Mouse (Mus musculus): ENCODE measurements around the gene Gsg1l.

The Gsg1l gene

GRCm38 (mm10) chr7:126053618-126054017 is 28.6 kb downstream of the Gsg1l start:
- no peak for TF ChIP-seq GATA4 (IDR thresholded peaks at IDR 0.05; ENCODE audit: insufficient replicate concordance, low read length)

GRCm38 (mm10) chr7:126051910-126052309 is 30.3 kb downstream of the Gsg1l start:
- TF ChIP-seq GATA4 (IDR thresholded peaks at IDR 0.05; ENCODE audit: insufficient replicate concordance, low read length), result no peak

- no peak for TF ChIP-seq GATA4 (IDR thresholded peaks at IDR 0.05; ENCODE audit: insufficient replicate concordance, low read length)
Observed at GRCm38 (mm10) chr7:126045077-126045476, 37.1 kb downstream of the Gsg1l start.

- TF ChIP-seq GATA4 (IDR thresholded peaks at IDR 0.05; ENCODE audit: insufficient replicate concordance, low read length), result no peak
Observed at GRCm38 (mm10) chr7:126042306-126042705, 39.9 kb downstream of the Gsg1l start.

GRCm38 (mm10) chr7:126040794-126041526 is 41.3 kb downstream of the Gsg1l start:
- no peak for TF ChIP-seq GATA4 (IDR thresholded peaks at IDR 0.05; ENCODE audit: insufficient replicate concordance, low read length)

- TF ChIP-seq GATA4 (IDR thresholded peaks at IDR 0.05; ENCODE audit: insufficient replicate concordance, low read length), result no peak
Observed at GRCm38 (mm10) chr7:126039847-126040246, 42.4 kb downstream of the Gsg1l start.

- no peak for TF ChIP-seq GATA4 (IDR thresholded peaks at IDR 0.05; ENCODE audit: insufficient replicate concordance, low read length)
Observed at GRCm38 (mm10) chr7:126039247-126039835, 42.9 kb downstream of the Gsg1l start.

- no peak for TF ChIP-seq GATA4 (IDR thresholded peaks at IDR 0.05; ENCODE audit: insufficient replicate concordance, low read length)
Observed at GRCm38 (mm10) chr7:126038366-126039246, 43.6 kb downstream of the Gsg1l start.

- no peak for TF ChIP-seq GATA4 (IDR thresholded peaks at IDR 0.05; ENCODE audit: insufficient replicate concordance, low read length)
Observed at GRCm38 (mm10) chr7:126035332-126035731, 46.9 kb downstream of the Gsg1l start.

- no peak for TF ChIP-seq GATA4 (IDR thresholded peaks at IDR 0.05; ENCODE audit: insufficient replicate concordance, low read length)
Observed at GRCm38 (mm10) chr7:126032776-126033209, 49.4 kb downstream of the Gsg1l start.

- no peak for TF ChIP-seq GATA4 (IDR thresholded peaks at IDR 0.05; ENCODE audit: insufficient replicate concordance, low read length)
Observed at GRCm38 (mm10) chr7:126032365-126032755, 49.9 kb downstream of the Gsg1l start.

GRCm38 (mm10) chr7:126031598-126032364 is 50.4 kb downstream of the Gsg1l start:
- no peak for TF ChIP-seq GATA4 (IDR thresholded peaks at IDR 0.05; ENCODE audit: insufficient replicate concordance, low read length)

- no peak for TF ChIP-seq GATA4 (IDR thresholded peaks at IDR 0.05; ENCODE audit: insufficient replicate concordance, low read length)
Observed at GRCm38 (mm10) chr7:126027410-126027809, 54.8 kb downstream of the Gsg1l start.

GRCm38 (mm10) chr7:126026600-126026999 is 55.6 kb downstream of the Gsg1l start:
- TF ChIP-seq GATA4 (IDR thresholded peaks at IDR 0.05; ENCODE audit: insufficient replicate concordance, low read length), result no peak

- no peak for TF ChIP-seq GATA4 (IDR thresholded peaks at IDR 0.05; ENCODE audit: insufficient replicate concordance, low read length)
Observed at GRCm38 (mm10) chr7:126019966-126020365, 62.2 kb downstream of the Gsg1l start.

All from liver, adult (tissue).